Mouse (Mus musculus) MN1 (cell line): ENCODE data around the gene Fancl.

Source experiments
- DNase-seq: peaks from one replicate; pipeline ENCODE4 v3.0.0-alpha.2; 2016; ENCODE audit warnings: low spot score

Fancl gene

GRCm38 (mm10) chr11:26489761-26490466 lies 104.0 kb downstream of the Fancl start:
- DNase-seq, result no peak

DNA sequence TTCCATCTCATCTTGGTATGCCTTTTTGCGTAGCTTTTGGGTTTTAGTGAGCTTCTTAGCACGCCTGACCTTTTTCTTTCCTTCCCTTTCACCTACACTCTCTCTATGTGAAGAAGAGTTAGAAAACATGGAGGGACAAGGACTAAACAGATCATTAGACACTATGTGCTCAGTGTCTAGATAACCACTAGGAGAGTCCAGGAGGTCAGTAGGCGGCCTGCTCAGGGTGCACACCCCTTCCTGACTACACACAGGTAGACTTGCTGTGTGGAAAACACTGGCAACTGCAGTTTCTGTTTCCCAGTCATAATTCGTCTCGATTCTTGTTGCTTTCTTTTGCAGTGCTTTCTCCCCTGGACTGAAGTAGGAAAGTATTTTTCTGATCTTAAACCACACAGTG lies 110.0 kb downstream of the Fancl start:
- no peak for DNase-seq

DNA sequence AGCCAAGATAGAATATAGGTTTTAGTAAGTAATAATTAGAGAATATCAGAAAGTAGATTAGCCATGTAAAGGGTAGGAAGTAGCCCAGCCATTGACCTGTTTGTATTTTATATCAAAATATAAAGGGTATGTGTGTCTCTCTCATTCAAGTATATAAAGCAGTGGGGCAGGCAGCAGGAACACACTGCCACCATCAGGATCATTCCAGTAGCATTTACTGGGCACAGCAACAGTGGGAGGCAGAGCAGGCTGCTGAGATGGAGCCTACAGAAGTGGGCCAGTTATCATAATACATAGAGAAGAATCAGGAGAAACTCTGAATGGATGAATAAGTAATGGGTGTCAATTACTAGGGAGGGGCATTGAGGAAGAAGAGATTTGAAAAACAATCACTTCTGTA lies 127.7 kb downstream of the Fancl start:
- DNase-seq, result no peak

- DNase-seq, result no peak
Measured at GRCm38 (mm10) chr11:26516086-26516485, 130.2 kb downstream of the Fancl start.

DNA sequence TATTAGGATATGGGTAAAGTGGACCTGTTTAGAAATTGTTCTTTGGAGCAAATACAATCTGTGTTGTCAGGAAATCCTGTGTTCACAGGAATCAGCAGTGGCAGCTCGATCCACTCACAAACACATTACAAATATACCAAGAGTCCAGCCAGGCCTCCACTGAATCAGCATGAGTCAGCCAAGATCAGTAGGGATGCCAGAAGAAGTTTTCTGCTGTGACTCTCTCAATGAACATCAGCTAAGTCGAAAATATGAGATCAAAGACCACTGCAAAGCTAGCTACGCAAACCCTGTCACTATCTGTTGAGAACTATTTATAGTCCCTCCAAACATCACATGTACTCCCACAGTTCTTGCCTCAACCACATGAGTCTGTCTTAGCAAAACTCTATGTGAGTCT lies 133.1 kb downstream of the Fancl start:
- no peak for DNase-seq
